Mouse (Mus musculus) spleen, postnatal 4 days (tissue): ENCODE measurements around the gene Rnf180.

Experiments used
- DNase-seq, 2 experiments: peaks; one replicate each; pipeline ENCODE4 v3.0.0; 2022; ENCODE audit warnings: low spot score in 2 of 2

Rnf180 gene

DNA sequence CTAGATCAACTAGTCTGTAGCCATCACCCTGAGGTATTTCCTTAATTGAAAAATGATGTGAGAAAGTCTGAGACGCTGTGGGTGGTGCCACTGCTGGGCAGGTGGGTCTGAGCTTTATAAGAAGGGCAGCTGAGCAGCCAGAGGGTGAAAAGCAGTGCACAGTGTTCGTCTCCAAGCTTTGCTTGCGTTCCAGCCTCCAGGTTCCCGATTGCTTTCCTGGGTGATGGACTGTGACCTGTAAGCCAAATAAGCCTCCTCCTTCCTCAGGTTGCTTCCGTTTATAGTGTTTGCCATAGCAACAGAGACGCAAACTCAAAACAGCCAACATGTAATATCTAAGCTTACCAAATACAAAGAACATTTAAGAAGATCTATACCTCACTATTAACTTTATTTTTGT, 162.2 kb downstream of the Rnf180 start:
- DNase-seq: no peak

DNA sequence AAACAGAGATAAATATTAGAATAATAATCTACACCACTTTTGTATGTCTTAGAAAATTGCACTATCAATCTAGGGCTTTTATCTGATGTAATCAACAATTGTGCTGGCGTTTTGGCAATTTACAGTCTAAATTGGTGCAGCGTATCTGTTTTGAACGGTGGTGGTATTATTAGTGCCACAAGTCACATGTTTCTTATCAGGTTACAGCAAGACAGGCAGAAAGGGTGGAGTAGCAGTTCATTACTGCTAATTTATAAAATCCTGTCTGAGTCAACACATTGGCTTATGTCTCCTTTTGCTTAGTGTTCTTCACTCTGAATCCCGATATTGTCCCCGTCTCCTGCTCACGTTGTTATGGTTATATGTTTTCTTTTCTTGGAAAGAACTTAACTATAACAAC, 164.5 kb downstream of the Rnf180 start:
- DNase-seq: no peak

GRCm38 (mm10) chr13:105122092-105122491, 172.5 kb downstream of the Rnf180 start:
- DNase-seq: no peak

DNA sequence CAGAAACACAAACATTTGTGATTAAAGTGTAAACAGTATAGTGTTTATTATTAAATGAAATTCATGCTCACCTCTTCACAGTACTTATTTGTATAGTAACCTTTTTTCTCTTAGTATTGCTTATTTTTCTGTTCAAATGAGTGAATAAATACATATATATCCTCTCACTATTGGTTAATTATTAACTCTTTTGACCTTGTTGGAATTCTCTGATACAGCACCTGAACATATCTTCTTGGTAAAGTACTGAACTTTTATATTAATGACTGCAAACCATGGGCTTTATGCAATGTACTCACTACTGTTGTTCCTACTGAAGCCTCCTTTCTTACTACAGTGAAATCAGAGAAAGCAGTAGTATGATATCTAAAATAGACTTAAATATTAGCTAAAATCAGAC, 173.0 kb downstream of the Rnf180 start:
- DNase-seq: no peak

DNA sequence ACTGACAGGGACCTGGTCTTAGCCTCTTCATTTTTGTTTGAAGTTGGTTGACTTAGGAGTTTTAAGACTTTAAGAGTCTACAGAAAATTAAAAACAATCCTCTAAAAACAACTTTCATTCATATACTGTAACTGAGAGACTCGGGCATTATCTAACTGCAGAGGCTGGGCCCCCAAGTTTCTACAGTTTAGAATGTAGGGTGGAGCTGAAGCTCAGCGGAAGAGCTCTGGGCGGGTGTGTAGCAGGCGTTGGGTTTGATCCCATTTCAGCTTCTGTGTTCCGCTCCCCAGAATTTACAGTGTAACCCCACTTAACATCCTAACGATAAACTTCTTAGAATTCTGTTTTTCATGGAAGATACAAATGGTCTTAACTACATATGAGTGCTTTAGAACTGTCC, 183.0 kb downstream of the Rnf180 start:
- DNase-seq: no peak

DNA sequence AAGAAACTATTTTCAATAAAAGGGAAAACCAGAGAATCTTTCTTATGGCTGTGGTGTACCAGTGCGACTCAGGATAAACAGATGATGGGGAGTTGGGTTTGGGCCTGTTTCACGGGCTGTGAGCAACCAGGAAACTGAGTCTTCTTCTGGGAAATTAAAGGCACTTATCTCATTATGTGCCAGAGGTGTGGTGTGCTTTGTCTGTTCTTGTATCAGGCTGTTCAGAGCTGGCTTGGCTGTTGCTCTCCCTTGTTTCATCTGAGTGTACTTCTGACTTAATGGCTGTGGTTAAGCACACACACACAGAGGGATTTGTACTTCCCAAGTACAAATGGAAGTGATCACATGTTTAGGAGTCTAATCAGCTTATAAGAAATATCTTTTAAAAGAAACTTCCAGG, 190.2 kb downstream of the Rnf180 start:
- no peak for DNase-seq

- no peak for DNase-seq
Measured at GRCm38 (mm10) chr13:105100705-105101104, 193.9 kb downstream of the Rnf180 start.

DNA sequence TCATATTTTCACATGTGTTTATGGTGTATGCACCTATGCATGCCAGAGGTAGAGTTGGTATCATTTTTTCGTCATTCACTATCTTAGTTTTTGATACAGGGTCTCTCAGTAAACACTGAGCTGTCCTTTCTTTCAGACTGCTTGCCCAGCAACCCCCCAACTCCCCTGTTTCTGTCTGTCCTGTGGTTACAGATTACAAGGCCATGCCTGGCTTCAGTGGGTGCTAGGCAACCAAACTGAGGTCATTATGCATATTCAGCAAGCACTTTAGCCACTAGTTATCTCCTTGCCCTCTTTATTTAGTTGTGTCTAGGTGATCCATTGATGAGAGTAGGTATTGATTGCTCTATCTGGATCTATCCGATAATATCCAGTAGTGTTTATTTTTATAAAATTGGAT, 198.3 kb downstream of the Rnf180 start:
- DNase-seq: no peak

GRCm38 (mm10) chr13:105089276-105089675, 205.3 kb downstream of the Rnf180 start:
- DNase-seq: no peak

- DNase-seq: no peak
Measured at GRCm38 (mm10) chr13:105081862-105082261, 212.8 kb downstream of the Rnf180 start, which contains the start of gene 4933425L06Rik. Gene 4933425L06Rik, plus strand, starts transcription at chr13:105082122.
